Mouse (Mus musculus) erythroblast, embryonic 14.5 days (primary cell): Measurements from ENCODE around the gene Sirt4.

ENCODE experiments used
- GATA1 ChIP-seq: IDR thresholded peaks from 2 replicates; pipeline ENCODE4 v1.6.1; 2012; ENCODE audit warnings: low read length, inconsistent platforms, mixed read lengths
- TAL1 ChIP-seq: IDR thresholded peaks from 3 replicates; pipeline ENCODE4 v1.6.1; 2012; ENCODE audit warnings: low read length, inconsistent platforms, mixed read lengths

DNA sequence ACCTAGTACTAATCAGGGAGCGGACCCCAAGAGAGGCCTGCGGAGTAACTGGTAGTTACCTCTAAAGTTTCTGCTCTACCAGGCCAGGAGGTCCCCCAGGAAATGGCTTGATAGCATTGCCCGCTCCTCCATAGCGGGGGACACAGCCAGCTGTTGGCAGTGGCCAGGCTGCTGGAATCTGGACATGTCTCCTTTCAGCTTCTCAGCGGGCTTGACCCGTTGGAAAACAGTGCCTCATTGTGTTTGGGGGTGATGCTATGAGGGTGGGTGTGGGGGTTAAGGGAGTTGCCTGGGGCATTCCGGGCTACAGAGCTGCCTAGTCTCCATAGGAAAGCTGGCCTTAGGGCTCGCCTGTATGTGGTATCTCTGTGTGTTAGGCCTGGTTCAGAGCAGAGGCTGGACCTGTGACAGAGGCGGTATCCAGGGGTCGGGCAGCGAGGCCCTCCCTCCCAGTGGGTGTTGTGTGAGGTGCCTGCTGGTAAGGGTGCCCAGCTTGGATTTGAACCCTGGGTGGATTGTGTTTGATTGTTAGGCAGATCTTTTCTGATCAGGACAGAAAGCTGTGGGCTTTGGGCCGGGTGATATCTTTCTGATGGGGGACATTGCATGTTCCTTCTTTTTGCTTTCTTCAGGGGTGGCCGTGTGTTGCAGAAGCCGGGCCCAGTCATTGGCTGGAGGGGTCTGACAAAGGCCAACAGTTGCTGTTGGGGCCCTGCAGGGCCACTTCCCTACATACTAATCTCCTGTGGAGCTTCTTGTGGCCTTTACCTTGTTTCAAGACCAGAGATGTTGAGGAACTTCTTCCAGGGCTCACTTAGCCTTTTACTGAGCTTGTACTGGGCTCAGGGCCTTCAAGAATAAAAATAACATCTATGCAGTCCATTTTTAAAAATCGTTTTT is 25.5 kb upstream of the Sirt4 start:
- TF ChIP-seq TAL1 (no peak), GATA1 (no peak)
